Comparison of ENCODE assay signal across 21 mouse cellular contexts in genomic region chr5:118948119-118948786, GRCm38 (mm10).
"Had no signal": no experiment of that assay in that cellular context is flagged by ENCODE, and none has a peak within 500 bp of the region (broad histone marks: within the 10 kb centered on the region; RNA-seq: fewer than 3 reads in every experiment).

No protein-coding gene starts in this region.

- H3K27me3 ChIP-seq: neural tube, embryonic 12.5 days; neural tube, embryonic 15.5 days had no signal

- H3K4me3 ChIP-seq: left cerebral cortex, adult 2 months; limb, embryonic 12.5 days; limb, embryonic 15.5 days; midbrain, embryonic 12.5 days; midbrain, embryonic 15.5 days; neural tube, embryonic 12.5 days; neural tube, embryonic 15.5 days had no signal

- H3K27ac ChIP-seq: left cerebral cortex, adult 2 months; limb, embryonic 12.5 days; limb, embryonic 15.5 days; liver, embryonic 14.5 days; macrophage; midbrain, embryonic 12.5 days; midbrain, embryonic 15.5 days; neural tube, embryonic 12.5 days; neural tube, embryonic 15.5 days had no signal

- H3K9ac ChIP-seq: limb, embryonic 12.5 days; limb, embryonic 15.5 days; liver, embryonic 14.5 days; midbrain, embryonic 12.5 days; midbrain, embryonic 15.5 days; neural tube, embryonic 12.5 days; neural tube, embryonic 15.5 days had no signal

- ATAC-seq: inflammation-experienced regulatory T-cells, adult 6 months; midbrain, embryonic 15.5 days had no signal

- H3K36me3 ChIP-seq: limb, embryonic 12.5 days; limb, embryonic 15.5 days; midbrain, embryonic 12.5 days; midbrain, embryonic 15.5 days; neural tube, embryonic 12.5 days; neural tube, embryonic 15.5 days had no signal

- DNase-seq: kidney, adult 18-20 months; kidney, postnatal 10 days; kidney, postnatal 36 days; layer of hippocampus, postnatal 36 days; lung, adult 18-20 months; right cerebral cortex, adult 18-20 months; right cerebral cortex, postnatal 25 days; thymus, adult 2 months; thymus, postnatal 14 days; thymus, postnatal 4 days had no signal

- H3K9me3 ChIP-seq: limb, embryonic 12.5 days; limb, embryonic 15.5 days; midbrain, embryonic 12.5 days; midbrain, embryonic 15.5 days; neural tube, embryonic 12.5 days; neural tube, embryonic 15.5 days had no signal

- H3K4me2 ChIP-seq: limb, embryonic 12.5 days; limb, embryonic 15.5 days; liver, embryonic 11.5 days; midbrain, embryonic 12.5 days; midbrain, embryonic 15.5 days; neural tube, embryonic 12.5 days; neural tube, embryonic 15.5 days had no signal
